Mouse (Mus musculus) monocyte, adult 5-6 weeks (primary cell): ENCODE results near the gene Hpd. TPM values are rescaled to one million over a fixed set of nuclear protein-coding genes. Genes with fewer than 3 reads are reported as not detected.
A peak's percentile ranks its signal among the peaks of the same experiment; 100 is the strongest.

ENCODE experiments used
- ATAC-seq: fragments of 153-309, 156-312 bp; replicated peaks from 2 replicates; pipeline ENCODE4 v1.8.0; 2017; ENCODE audit warnings: mild to moderate bottlenecking; ENCODE audit not compliant: low TSS enrichment, insufficient number of reproducible peaks, severe bottlenecking, poor library complexity, low FRiP score
- total RNA-seq: library from RNA; stranded (forward); fragments of 200-1000, 200-491, 200-594 nt; gene quantifications from 3 replicates; pipeline ENCODE4 v1.2.3, GENCODE M21; 2017

Gene Hpd
- total RNA-seq, 1 experiment from 2014 or later = not detected

DNA sequence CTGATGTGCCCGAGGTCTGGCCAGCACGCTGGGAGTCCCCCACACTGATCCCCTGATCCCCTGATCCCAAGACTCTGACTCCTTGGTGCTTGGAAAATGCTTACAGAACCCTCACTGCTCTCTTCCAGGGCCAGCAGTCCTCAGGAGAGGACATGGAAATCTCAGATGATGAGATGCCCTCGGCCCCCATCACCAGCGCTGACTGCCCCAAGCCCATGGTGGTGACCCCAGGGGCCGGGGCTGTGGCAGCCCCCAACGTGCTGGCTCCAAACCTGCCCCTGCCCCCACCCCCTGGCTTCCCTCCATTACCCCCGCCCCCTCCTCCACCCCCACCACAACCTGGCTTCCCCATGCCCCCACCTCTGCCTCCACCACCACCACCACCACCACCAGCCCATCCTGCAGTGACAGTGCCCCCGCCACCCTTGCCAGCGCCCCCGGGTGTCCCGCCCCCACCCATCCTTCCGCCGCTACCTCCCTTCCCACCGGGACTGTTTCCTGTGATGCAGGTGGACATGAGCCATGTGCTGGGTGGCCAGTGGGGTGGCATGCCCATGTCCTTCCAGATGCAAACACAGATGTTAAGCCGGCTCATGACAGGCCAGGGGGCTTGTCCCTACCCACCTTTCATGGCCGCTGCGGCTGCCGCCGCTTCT, 30.7 kb downstream of the Hpd start:
- no peak for ATAC-seq

DNA sequence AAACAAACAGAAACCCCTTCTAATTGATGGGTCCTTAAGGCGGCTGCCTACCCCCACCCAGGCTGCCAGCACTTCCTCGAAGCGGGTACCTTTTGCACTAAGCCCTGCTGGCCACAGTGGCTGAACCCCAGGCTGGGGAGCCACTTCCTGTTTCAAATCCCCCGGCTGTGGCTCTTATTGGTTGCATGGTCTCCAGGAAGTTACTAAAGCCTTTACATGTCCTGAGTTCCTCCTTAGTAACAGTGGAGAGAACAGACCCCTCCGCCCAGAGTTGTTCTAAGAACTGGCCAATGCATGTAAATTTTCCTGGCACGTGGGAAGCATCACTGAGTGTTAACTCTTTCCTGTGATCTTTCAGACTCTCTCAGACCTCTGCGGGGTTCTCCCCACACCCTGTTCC, 31.4 kb downstream of the Hpd start:
- ATAC-seq = peak; percentile 80

DNA sequence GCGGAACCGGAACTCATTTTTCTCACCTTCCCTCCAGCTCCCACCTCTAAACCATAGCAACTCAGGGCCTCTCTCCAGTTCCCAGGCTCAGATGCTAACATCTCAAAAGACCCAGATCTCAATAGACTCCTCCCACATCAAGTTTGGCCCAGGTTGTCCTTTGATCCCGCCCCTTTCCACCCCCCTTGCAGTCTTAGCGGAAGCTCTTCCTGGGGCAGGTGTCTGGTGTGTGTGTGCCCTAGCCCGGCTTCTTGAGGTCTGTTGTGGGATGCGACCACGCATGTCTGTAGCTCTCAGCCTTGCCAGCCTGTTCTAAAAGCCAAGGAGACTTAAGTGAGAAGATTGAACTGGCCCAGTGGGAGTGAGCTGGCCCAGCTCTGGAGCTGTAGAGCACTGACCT, 31.9 kb downstream of the Hpd start:
- ATAC-seq = peak; percentile 9; the same call in 1 of the 2 replicates

DNA sequence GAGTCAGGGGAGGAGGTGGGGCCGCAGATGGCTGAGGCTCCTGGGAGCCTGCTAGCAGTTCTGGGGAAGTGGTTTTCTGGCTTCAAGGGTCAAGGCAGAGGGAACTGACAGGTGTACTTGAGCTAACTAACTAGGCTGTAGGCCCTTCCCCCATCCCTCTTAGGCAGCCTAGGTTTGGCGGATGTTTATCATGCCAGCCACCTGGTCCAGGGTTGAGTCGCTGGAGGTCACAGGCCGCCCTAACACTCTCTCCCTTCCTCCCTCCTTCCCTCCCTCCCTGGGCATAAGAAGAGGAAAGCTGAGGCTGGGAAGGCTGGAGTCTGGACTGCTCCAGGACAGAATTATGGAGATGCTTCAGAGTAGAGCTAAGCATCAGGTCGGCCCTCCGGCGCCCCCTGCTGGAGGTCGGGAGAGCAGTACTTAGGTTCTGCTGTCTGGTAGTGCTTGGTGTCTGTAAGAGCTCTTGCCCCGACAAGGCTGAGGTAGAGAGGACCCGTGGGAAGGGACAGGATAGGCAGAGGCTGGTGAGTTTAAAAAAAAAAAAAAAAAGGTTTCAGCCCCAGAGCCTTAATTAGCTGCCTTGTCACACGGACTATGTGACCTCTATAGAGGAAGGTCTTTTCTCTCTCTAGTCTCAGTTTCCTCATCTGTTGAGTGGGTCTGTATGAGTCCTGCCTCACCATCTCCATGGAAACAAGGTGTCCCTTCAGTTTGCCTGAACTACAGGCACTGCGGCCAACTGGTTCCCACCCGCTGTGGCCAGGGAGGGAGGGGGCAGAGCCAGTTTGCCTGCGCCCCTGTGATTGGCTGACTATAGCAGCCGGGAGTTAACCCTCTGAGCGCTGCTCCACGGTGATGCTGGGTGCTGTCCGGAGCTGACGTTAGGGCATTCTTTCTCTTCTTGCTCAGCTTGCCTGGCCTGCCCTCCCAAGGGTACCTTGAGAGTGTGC, 32.8 kb downstream of the Hpd start:
- ATAC-seq = peak; percentile 38

DNA sequence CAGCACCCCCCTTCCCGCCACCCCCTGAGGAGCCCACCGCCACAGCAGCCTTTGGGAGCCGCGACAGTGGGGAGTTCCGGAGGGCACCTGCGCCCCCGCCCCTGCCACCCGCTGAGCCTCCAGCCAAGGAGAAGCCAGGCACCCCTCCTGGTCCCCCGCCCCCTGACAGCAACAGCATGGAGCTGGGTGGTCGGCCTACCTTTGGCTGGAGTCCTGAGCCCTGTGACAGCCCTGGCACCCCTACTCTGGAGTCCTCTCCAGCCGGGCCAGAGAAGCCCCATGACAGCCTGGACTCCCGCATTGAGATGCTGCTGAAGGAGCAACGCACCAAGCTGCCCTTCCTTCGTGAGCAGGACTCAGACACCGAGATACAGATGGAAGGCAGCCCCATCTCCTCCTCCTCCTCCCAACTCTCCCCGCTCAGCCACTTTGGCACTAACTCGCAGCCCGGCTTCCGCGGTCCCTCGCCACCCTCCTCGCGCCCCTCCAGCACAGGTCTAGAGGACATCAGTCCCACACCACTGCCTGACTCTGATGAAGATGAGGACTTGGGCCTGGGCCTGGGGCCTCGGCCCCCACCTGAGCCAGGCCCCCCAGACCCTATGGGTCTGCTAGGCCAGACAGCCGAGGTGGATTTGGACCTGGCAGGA, 34.3 kb downstream of the Hpd start:
- ATAC-seq = no peak

GRCm38 (mm10) chr5:123147569-123147968, 35.0 kb downstream of the Hpd start:
- no peak for ATAC-seq

GRCm38 (mm10) chr5:123146357-123146756, 36.2 kb downstream of the Hpd start:
- ATAC-seq = no peak

DNA sequence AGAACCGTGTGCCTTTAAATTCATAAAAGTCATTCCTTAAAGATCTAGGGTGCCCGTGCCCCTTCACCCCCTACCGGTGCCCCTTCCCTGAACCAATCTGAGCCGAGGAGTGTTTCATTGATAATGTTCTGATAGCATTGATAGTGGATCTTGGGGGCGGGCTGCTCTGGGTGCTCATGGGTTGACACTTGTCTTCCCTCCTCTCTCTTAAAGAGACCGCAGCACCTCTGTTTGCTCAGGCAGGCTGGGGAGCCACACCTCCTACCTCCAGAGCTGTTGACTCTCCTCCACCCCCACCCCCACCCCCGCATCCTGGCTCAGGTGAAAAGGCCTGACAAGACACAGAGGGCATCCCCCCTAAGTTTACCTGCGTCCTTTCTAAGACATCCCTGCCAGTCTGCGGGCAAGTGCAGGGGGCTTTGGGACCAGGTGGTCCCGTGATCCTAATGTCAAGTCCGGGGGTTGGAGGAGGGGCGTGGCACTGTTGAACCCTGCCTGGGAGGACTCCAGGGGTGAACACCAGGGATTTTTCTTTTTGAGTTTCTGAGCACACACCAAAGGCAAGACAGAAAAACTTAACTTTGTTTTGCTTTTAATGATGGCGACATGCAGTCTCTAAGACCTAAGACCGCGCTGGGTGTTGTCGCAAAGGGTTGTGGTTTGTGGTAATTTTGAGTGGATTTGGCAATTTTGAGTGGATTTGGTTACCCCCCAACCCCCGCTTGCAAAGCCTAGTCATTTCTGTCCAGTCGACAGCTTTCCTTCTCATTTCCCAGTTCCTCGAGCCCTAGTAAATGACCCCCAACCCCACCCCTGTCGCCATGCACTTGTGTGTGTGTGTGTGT, 37.6 kb downstream of the Hpd start:
- 0 out of 2 replicates have a peak, but pooled peaks have one; percentile 23 for ATAC-seq

DNA sequence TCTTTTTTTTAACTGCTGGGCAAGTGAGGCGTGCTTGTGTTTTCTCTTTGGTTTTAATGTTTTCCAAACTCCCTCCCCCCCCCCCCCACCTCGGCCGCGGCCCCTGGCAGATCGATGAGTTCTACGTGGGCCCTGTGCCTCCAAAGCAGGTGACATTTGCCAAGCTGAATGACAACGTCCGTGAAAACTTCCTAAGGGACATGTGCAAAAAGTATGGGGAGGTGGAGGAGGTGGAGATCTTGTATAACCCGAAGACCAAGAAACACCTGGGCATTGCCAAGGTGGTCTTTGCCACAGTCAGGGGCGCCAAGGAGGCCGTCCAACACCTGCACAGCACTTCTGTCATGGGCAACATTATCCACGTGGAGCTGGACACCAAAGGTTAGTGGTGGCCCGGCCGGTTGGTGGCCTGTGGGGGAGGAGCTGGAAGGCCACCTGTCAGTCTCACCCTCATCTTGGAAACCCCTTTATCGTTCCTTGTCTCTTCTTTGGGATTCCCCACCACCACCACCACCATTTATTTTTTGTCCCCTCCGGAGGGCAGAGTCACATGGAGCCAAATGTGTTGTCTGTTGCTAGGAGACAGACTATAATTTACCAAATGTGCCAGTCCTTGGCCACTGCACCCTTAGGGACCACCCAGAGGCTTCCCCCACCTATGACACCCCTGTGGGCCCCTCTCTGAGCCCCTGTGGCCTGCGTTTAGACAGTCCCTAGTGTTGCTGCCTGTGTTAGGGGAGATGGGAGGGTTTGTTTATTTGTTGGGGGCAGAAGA, 38.4 kb downstream of the Hpd start:
- ATAC-seq = no peak

GRCm38 (mm10) chr5:123143251-123143970, 39.1 kb downstream of the Hpd start:
- no peak for ATAC-seq

DNA sequence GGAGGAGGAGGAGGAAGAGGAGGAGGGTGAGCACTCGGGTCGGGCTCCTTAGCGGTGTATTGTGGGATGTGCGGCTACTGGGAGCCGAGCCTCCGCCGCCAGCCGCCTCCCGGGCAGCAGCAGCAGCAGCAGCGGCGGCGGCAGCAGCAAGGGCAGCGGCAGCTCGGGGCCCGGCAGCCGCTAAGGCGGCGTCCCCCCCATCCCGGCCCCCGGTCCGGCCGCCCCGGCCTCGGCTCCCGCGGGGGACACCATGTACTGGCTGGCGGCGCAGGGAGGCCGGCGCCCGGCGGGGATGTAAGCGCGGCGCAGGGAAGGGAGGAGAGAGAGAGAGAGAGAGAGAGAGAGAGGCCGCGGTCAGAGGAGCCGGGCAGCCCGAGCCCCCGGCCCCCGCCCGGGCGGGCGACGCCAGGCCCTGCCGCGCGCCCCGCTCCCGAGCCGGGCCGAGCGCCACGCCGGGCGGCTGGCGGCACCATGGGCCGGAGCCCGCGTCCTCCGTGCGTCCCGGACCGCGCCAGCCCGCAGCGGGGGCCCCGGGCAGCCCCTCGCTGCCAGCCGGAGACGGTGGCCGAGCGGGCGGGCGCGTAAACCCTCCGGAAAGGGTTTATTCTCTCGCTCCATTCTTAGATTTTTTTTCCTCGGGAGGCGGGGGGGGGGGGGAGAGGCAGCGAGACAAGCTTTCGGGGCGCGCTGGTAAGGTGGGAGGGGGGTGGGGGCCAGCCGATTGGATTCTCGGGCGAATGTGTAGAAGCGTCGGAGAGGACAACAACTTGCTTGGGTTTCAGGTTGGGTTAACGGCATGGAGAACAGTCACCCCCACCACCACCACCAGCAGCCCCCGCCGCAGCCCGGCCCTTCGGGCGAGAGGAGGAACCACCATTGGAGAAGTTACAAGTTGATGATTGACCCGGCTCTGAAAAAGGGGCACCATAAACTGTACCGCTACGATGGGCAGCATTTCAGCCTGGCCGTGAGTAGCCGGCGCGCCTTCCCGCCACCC, 40.1 kb downstream of the Hpd start, which contains the start of gene Setd1b:
Gene Setd1b, plus strand, starts transcription at position 33 of the 997 bp plus-strand sequence.
- no peak for ATAC-seq

DNA sequence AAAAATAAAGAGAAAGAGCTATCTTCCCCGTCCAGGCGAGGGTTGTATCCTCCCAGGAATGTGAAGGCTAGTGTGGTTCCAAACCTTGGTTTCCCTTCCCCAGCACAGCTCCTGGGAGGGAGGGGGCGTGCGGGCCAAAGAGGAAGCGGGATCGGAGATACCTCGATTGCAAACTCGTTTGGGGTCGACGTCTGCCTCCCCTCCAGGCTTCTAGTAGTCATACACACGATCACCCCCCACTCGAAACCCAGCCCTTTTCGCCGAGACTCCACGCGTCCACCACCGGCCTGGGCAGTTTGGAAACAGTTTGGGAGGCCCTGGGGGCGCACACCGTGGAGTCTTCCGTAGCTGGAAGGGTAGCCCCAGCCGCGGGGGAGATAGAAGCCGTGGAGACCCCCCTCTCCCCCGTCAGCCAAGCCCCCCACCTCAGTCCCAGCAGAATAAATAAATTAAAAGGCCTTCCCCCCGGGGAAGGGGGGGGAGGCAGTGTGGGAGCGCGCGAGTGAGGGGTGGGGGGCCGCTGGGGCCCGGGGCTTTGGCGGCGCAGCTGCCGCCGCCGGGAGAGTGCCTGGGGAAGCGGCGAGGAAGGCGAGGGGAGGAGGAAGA, 40.9 kb downstream of the Hpd start:
- ATAC-seq = no peak

GRCm38 (mm10) chr5:123140694-123141554, 41.6 kb downstream of the Hpd start:
- peak; percentile 49 for ATAC-seq

- ATAC-seq = no peak
Observed at GRCm38 (mm10) chr5:123139722-123140627, 42.6 kb downstream of the Hpd start.
